Mouse (Mus musculus) kidney, adult 2 months (tissue): Measurements from ENCODE around the gene Sde2.

Experiments used
- CTCF ChIP-seq: fragments of 200-500 bp; conservative IDR thresholded peaks from 2 replicates; pipeline ENCODE4 v1.5.1; 2011; ENCODE audit warnings: low read depth, mild to moderate bottlenecking, control low read depth, low read length, moderate library complexity, mixed read lengths; ENCODE audit not compliant: insufficient read depth, insufficient read length
- POLR2A ChIP-seq: fragments of 200-500 bp; IDR thresholded peaks from one replicate; pipeline ENCODE4 v1.6.1; 2011; ENCODE audit warnings: low read depth, low read length, control low read depth

- TF ChIP-seq POLR2A: no peak
- TF ChIP-seq CTCF: no peak
Observed at GRCm38 (mm10) chr1:180905307-180905706, 54.4 kb downstream of the Sde2 start.
